Mouse (Mus musculus): Measurements from ENCODE around the gene Folh1. TPM values are rescaled to one million over a fixed set of nuclear protein-coding genes. Genes with fewer than 3 reads are reported as not detected.
"Not testable (repeated sequence)": the region's sequence is repeated elsewhere in the genome, so short reads cannot be mapped to it uniquely, and the experiment has no call there.

Gene Folh1
- 0.14 and 0.36 TPM in 2 replicates for polyA plus RNA-seq (2016; fragmentation: Nextera tagmentation; extraction: Ambion mirVana)

DNA sequence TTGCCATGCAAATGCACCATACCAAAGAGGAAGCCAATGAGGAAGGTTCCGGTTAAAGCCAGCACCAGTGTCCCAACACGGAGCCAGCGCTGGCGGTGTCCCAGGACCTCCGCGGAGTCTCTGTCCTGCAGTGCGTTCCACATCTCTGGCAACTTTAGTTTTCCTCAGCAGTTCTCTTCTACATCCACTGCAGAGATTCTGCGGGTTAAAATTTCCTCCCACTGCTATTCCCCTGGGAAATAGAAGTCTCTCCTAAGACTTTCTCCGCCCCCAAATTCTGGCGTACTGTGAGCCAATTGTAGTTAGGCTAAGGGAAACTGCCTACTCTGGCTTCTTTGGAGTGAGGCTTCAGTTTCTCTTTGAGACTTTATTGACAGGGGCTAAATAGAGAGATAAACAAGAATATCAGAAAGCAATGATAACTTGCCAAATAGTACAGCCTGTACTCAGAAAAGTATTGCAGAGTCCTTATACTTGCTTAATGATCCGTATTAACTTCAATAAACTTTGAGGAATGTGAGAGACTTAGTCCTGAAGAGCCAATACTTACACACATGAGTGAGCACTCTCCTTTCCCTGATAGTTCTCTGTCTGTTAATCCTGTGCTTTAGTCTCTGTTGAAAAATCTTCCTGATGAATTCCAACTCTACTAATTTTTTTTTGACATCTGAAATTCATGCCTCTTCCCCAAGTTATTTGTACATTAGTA, at the start of gene Folh1:
Gene Folh1 (minus strand): TSS at position 327 of the 709 bp plus-strand sequence.
- Histone ChIP-seq H3K27me3 (no peaks in the 10 kb centered on the region), H3K4me1 (peaks cover 5% of the 10 kb centered on the region; the same call in 1 of the 2 replicates), H3K36me3 (replicated peaks) (no peaks in the 10 kb centered on the region), H3K4me2 (peak within 1 kb of the TSS; percentile 50), H3K4me3 (replicated peaks) (peak within 1 kb of the TSS; percentile 24), H3K27ac (no peak within 1 kb of the TSS), H3K9me3 (no peaks in the 10 kb centered on the region), H3K9ac (no peak within 1 kb of the TSS; the same call in 1 of the 2 replicates)
- ATAC-seq (ENCODE audit: low FRiP score), result peak; percentile 63; the same call in 1 of the 2 replicates
- 5% methylated on average over 11 of the region's 11 CpGs for WGBS

DNA sequence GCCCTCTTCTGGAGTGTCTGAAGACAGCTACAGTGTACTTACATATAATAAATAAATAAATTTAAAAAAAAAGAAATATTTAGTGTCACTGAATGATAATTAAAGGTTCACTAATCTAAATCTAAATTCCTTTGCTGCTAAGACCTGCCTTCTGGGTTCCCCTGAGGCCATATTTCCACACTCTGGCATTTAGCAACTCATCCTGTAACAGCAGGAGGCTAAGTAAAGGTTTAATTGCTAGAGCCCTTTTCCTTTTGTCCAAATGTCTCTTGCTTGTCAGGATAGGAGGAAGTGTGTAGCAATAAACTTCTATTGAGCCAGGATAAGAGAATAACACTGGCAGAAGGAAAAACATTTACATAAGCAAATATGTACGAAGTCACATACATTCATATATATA, 40.7 kb upstream of the Folh1 start:
- Histone ChIP-seq H3K4me1 (no peaks in the 10 kb centered on the region), H3K4me2 (no peak overlapping the region), H3K9ac (no peak overlapping the region), H3K36me3 (replicated peaks) (no peaks in the 10 kb centered on the region), H3K4me3 (replicated peaks) (no peak overlapping the region), H3K9me3 (no peaks in the 10 kb centered on the region), H3K27ac (no peak overlapping the region), H3K27me3 (no peaks in the 10 kb centered on the region)
- ATAC-seq (ENCODE audit: low FRiP score), result no peak
- 90% methylated on average over 1 of the region's 1 CpGs for WGBS

DNA sequence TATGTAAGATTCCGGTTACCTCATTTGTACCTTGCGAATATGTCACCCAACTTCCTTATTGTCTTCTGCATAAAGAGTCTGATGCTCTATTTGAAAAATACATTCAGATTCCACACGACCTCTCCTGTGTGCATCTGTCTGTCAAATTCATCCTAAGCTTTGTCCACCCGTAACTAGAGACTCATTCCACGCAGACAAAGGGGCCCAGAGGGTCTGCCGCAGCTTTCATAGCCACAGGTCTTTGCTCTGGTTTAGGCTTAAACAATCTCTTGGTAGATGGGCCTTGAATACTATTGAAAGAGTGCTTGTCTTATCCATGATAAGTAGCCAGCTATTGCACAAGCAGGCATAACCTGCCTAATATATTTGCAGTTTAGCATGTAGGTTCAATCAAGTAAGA, 40.0 kb upstream of the Folh1 start:
- not testable (repeated sequence) for H3K36me3 ChIP-seq (replicated peaks); H3K4me1 ChIP-seq; H3K4me2 ChIP-seq; H3K9ac ChIP-seq; ATAC-seq (ENCODE audit: low FRiP score); H3K9me3 ChIP-seq; H3K4me3 ChIP-seq (replicated peaks); H3K27me3 ChIP-seq; H3K27ac ChIP-seq
- 78% methylated on average over 6 of the region's 6 CpGs for WGBS

DNA sequence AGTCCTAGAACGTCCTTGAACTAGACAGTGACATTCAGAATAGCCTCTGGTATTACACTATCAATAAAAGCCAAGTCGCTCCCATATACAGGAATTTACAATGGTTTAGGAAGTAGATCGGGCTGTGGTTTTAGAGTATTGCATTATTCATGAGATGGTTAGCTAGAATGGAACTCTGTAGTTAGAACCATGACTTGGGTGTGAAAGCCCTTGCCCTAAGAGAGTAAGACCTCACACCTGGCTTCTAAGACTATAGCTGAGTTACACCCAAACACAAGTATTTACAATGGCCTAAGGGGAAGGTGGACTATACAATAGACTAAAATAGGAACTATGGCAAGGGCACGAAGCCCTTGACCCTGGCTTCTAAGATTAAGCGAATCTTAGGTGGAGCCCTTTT, 39.5 kb upstream of the Folh1 start:
- not testable (repeated sequence) for H3K9me3 ChIP-seq; H3K27me3 ChIP-seq; ATAC-seq (ENCODE audit: low FRiP score); H3K9ac ChIP-seq; H3K36me3 ChIP-seq (replicated peaks); H3K4me2 ChIP-seq; H3K27ac ChIP-seq; H3K4me1 ChIP-seq; H3K4me3 ChIP-seq (replicated peaks)
- 92% methylated on average over 5 of the region's 5 CpGs for WGBS

DNA sequence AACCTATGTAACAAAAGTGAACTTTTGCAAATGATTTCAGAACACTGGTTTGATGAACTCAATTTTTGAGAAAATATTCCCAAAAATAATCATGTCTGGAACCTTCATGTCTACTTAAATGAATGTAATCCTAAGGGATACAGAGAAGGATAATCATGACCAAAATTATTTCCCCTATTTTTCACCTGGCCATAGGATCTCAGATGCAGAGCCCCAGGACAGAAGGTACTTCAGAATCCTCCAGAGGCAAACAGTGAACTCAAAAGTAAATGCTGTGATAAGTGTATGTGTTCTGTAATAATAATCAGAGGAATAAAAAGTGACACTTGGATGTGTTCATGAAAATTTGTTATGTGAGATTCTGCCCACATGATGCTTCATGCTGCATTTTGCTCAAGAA, 19.0 kb upstream of the Folh1 start, which contains the start of gene Vmn2r77:
Gene Vmn2r77 (plus strand): TSS at position 301 of the 400 bp plus-strand sequence.
- Histone ChIP-seq H3K27me3 (no peaks in the 10 kb centered on the region), H3K9me3 (no peaks in the 10 kb centered on the region), H3K4me3 (replicated peaks) (no peak within 1 kb of the TSS), H3K36me3 (replicated peaks) (no peaks in the 10 kb centered on the region), H3K27ac (no peak within 1 kb of the TSS), H3K4me1 (no peaks in the 10 kb centered on the region), H3K4me2 (no peak within 1 kb of the TSS), H3K9ac (no peak within 1 kb of the TSS)
- no peak for ATAC-seq (ENCODE audit: low FRiP score)

DNA sequence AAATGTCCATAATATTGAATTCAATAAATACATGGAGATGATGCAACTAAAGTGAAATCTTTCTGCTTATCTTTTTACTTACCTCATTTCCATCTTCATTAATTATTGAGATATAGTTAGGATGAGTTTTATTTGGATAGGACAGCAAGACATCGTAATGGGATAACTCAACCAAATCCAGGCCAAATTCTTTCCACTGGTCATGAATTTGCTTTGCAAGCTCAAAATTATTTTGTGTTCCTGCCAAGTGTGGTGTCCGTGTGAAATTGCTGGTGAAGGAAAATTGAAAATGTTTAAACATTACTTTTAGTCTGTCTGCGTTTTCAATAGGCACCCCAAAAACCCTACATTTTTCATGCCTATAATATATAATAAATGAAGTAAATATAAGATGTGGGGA, 4.1 kb downstream of the Folh1 start:
- H3K4me1 ChIP-seq, result peaks cover 5% of the 10 kb centered on the region; the same call in 1 of the 2 replicates
- no peak overlapping the region for H3K9ac ChIP-seq
- no peaks in the 10 kb centered on the region for H3K27me3 ChIP-seq
- H3K36me3 ChIP-seq (replicated peaks), result no peaks in the 10 kb centered on the region
- WGBS, result 84% methylated on average over 3 of the region's 3 CpGs
- no peak overlapping the region for H3K27ac ChIP-seq
- H3K4me2 ChIP-seq, result no peak overlapping the region
- ATAC-seq (ENCODE audit: low FRiP score), result no peak
- H3K9me3 ChIP-seq, result no peaks in the 10 kb centered on the region
- no peak overlapping the region for H3K4me3 ChIP-seq (replicated peaks)

DNA sequence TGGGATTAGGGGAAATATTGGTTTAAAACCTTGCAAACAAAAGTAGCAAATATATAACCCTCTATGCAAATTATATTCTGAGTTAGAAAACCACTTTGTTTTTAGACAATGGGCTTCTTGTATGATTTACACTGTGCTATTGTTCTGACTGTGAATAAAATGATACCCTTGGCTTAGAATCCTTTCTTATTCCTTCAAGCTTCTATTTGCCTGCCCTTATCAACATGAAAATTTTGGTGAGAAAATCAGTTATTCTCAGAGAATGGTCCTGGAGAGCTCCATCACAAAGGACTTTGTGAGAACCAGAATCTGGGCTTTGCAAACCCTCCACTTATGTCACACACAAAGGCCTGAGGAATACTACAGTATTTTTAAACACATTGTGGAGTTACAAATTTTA, 11.1 kb downstream of the Folh1 start:
- H3K4me1 ChIP-seq, result no peaks in the 10 kb centered on the region
- H3K4me2 ChIP-seq, result no peak overlapping the region
- ATAC-seq (ENCODE audit: low FRiP score), result no peak
- H3K4me3 ChIP-seq (replicated peaks), result no peak overlapping the region
- no peak overlapping the region for H3K27ac ChIP-seq
- no peak overlapping the region for H3K9ac ChIP-seq
- no peaks in the 10 kb centered on the region for H3K36me3 ChIP-seq (replicated peaks)
- H3K27me3 ChIP-seq, result no peaks in the 10 kb centered on the region
- H3K9me3 ChIP-seq, result no peaks in the 10 kb centered on the region

DNA sequence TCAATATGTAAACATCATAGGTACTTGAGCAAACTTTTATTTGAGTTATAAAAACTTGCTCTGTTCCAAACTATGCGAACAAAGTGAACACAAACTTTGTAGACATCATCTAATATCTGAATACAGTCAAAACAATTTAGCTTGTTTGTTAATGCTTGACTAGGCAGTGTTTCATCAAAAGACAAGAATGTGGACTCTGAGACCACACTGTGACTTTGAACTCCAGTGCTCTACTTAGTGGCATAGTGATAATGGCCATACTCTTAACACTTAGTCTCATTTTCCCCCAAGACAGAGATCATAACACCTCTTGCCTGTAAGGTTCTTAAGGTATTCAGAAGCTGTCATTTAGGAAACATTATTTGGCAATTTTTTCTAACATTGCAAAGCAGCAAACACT, 15.0 kb downstream of the Folh1 start:
- WGBS, result 79% methylated on average over 1 of the region's 1 CpGs
- ATAC-seq (ENCODE audit: low FRiP score), result no peak
- Histone ChIP-seq H3K4me3 (replicated peaks) (no peak overlapping the region), H3K4me2 (no peak overlapping the region), H3K27ac (no peak overlapping the region), H3K9ac (no peak overlapping the region), H3K9me3 (no peaks in the 10 kb centered on the region), H3K36me3 (replicated peaks) (no peaks in the 10 kb centered on the region), H3K4me1 (no peaks in the 10 kb centered on the region), H3K27me3 (no peaks in the 10 kb centered on the region)

DNA sequence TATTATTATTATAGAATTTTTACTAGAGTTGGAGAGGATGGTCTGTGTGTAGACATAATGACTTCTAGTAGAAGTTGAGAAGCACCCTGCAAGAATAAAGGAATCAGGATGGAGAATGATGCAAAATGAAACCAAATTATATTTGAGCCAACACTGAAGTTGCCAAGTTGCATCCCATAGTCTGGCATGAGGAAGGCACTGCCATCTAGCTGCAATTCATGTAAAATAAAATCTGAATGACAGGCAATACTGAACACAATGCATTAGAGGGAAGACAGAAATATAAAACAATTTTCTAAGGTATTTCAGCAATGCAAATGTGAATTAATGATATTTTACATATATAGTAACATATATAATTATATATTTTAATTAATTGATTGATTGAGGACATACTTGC, 50.7 kb downstream of the Folh1 start:
- no peaks in the 10 kb centered on the region for H3K4me1 ChIP-seq
- H3K36me3 ChIP-seq (replicated peaks), result no peaks in the 10 kb centered on the region
- H3K4me2 ChIP-seq, result no peak overlapping the region
- no peak overlapping the region for H3K4me3 ChIP-seq (replicated peaks)
- no peak overlapping the region for H3K9ac ChIP-seq
- H3K27me3 ChIP-seq, result no peaks in the 10 kb centered on the region
- no peak overlapping the region for H3K27ac ChIP-seq
- no peak for ATAC-seq (ENCODE audit: low FRiP score)
- no peaks in the 10 kb centered on the region for H3K9me3 ChIP-seq

DNA sequence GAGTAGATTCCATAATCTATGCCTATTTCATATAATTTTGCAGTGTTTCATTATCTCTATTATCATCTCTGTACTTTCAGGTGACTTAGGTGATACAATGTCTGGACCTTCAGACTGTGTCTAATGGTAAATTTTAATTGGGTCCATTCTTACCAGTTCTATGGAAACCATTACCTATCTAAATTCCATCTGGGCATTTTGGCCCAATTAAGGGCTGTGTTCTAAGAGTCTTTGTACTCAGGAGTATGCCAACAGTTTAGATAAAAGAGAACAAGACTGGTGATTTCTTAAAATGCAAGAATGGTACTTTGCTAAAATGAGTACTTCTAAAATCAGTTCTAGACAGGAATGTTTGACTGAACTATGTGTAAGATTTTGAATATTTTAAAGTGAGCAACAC, 87.7 kb downstream of the Folh1 start, which contains the start of gene Olfr292:
Gene Olfr292 (plus strand): TSS at position 301 of the 400 bp plus-strand sequence.
- Histone ChIP-seq H3K9me3 (no peaks in the 10 kb centered on the region), H3K4me2 (no peak within 1 kb of the TSS), H3K9ac (no peak within 1 kb of the TSS), H3K4me3 (replicated peaks) (no peak within 1 kb of the TSS), H3K27ac (no peak within 1 kb of the TSS), H3K4me1 (no peaks in the 10 kb centered on the region), H3K36me3 (replicated peaks) (no peaks in the 10 kb centered on the region), H3K27me3 (no peaks in the 10 kb centered on the region)
- ATAC-seq (ENCODE audit: low FRiP score), result no peak

Other genes starting within 250 kb of the Folh1 start
- gene Olfr295, start 192.1 kb downstream of the Folh1 start, polyA plus RNA-seq (2016; fragmentation: Nextera tagmentation; extraction: Ambion mirVana), result not detected in 2 replicates
- gene Olfr294, start 159.3 kb downstream of the Folh1 start, polyA plus RNA-seq (2016; fragmentation: Nextera tagmentation; extraction: Ambion mirVana), result not detected in 2 replicates
- not detected in 2 replicates for gene Olfr293, start 126.9 kb downstream of the Folh1 start, polyA plus RNA-seq (2016; fragmentation: Nextera tagmentation; extraction: Ambion mirVana)
- gene Olfr292, start 87.6 kb downstream of the Folh1 start, polyA plus RNA-seq (2016; fragmentation: Nextera tagmentation; extraction: Ambion mirVana), result not detected in 2 replicates
- not detected in 2 replicates for gene Vmn2r77, start 19.1 kb upstream of the Folh1 start, polyA plus RNA-seq (2016; fragmentation: Nextera tagmentation; extraction: Ambion mirVana)
- gene Vmn2r78, start 139.2 kb upstream of the Folh1 start, polyA plus RNA-seq (2016; fragmentation: Nextera tagmentation; extraction: Ambion mirVana), result not detected in 2 replicates
- not detected in 2 replicates for gene Vmn2r79, start 220.2 kb upstream of the Folh1 start, polyA plus RNA-seq (2016; fragmentation: Nextera tagmentation; extraction: Ambion mirVana)